Mouse (Mus musculus) kidney, adult 18-20 months (tissue): ENCODE data around the gene Acox3.
A peak's percentile ranks its signal among the peaks of the same experiment; 100 is the strongest.
"Not testable (repeated sequence)": the region's sequence is repeated elsewhere in the genome, so short reads cannot be mapped to it uniquely, and the experiment has no call there.

Source experiments
- DNase-seq: peaks from one replicate; pipeline ENCODE4 v3.0.0; 2021

Gene Acox3

GRCm38 (mm10) chr5:35578411-35578810, 4.4 kb upstream of the Acox3 start:
- no peak for DNase-seq

DNA sequence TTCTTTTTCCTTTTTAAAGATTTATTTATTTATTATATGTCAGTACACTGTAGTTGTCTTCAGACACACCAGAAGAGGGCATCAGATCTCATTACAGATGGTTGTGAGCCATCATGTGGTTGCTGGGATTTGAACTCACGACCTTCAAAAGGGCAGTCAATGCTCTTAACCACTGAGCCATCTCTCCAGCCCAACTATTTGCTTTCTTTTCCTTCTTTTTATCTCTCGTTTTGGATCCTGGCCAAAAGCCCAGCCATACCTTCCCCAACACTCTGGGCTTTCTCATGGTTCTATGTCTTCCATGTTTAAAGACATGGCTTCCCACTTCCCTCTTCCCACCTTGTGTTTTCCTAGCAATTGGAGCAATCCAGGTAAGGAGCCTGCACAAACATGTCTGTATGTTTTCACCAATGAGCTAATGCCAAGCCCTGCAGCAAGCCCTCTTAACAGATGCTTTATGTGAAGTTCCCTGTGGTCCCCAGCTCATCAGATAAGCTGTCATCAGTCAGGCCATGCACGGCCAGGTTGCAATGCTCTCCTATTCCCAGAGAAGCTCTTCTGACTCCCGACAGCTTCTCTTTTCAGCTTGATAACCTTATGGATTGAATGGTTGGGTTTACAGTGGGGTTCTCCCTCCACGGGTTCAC, 3.5 kb upstream of the Acox3 start:
- no peak for DNase-seq

GRCm38 (mm10) chr5:35580156-35580922, 2.5 kb upstream of the Acox3 start:
- no peak for DNase-seq

DNA sequence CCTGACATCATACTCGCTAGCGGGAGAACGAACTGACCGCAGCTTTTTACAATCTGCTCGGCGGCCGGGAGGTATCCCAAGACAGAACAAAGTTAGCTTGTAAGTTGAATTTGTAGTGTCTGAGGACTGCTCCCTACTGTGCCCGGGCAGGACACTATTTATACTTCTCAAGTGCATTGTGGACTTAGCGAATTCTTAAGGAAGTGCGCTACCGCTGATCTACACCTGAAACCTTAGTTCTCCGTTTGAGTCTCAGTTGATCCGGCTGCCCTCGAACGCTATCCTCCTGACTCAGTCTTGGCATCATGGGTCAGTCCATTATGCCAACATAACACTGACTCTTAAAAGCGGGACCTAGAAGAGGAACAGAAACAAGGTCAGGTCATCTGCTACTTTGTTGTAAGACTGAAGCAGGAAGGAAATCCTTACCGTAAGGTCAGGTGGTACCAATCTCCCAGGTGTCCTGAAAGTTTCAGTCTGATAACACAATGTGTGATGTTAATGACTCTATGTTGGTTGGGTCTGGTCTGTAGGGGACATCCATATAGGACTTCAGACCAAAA, 462 bp downstream of the Acox3 start:
- no peak for DNase-seq

DNA sequence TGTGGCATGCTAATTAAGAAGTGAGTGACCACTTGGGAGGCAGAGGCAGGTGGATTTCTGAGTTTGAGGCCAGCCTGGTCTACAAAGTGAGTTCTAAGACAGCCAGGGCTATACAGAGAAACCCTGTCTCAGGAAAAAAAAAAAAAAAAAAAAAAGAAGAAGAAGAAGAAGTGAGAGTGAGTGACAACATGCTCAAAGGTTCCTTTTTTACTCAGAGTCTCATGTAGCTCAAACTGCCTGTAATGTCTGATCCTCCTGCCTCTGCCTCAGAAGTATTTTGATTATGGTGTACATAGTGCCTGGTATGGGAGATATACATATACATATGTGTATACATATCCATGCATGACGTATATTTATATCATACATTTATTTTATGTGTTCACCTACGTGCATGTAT, 1.4 kb downstream of the Acox3 start:
- not testable (repeated sequence) for DNase-seq

DNA sequence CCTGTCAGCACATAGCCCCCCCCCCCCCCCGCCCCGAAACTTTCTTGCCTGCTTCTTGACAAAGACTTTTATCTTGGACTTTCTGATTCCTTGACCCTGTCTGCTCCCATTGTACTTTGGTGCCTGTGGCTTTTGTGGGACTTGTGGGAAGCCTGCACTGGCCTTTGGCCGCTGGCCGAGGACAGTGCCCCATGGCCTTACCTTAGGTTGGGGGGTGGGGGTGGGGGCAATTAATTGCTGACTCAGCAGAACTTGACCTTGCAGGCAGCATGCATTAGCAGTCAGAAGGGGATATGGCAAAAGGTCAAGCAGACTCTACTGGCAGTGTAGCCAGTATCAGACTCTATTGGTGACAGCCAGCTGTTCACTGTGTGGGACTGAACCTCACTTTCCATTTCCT, 8.7 kb downstream of the Acox3 start:
- DNase-seq = peak; percentile 40

GRCm38 (mm10) chr5:35592081-35592736, 9.4 kb downstream of the Acox3 start:
- no peak for DNase-seq

GRCm38 (mm10) chr5:35592824-35593223, 10.0 kb downstream of the Acox3 start:
- peak; percentile 36 for DNase-seq

- DNase-seq = peak; percentile 75
Measured at GRCm38 (mm10) chr5:35593272-35593671, 10.4 kb downstream of the Acox3 start.

DNA sequence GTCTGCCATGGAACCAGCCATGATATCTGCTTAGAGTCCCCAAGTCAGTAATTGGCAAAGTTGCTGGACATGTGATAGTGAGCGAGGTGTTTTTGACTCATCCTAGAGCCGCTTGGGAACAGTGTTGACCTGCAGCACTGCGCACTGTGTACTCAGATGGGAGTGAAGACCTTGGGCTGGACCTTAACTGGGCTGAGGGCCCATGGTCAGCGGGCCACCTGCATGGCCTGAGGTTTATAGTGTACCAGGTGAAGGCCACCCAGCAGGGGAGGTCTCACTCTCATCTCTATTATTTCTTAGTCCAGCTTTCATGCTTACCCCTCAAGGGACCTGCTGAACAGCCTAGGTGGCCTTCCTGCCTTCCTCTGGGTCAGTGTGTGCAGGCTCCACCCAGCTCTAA, 11.9 kb downstream of the Acox3 start:
- DNase-seq = peak; percentile 28

DNA sequence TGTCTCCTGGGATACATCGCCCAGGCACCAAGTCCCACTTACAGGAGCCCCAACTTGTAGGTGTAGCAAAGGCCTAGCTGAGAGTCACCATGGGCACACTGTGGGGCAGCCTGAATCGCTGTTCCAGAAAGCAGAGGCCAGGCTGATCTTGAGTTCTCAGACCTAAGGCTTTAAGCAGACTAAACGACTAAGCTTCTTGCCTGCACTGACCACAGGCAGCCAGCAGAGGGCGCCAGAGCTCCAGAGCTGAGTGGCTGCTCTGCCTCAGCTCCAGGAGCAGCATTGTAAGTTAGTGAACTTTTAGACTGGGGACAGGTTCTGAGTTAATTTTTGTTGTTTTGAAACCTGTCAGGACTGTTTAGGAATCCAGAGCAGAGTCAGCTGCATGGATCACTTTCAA, 12.9 kb downstream of the Acox3 start:
- peak; percentile 83 for DNase-seq

DNA sequence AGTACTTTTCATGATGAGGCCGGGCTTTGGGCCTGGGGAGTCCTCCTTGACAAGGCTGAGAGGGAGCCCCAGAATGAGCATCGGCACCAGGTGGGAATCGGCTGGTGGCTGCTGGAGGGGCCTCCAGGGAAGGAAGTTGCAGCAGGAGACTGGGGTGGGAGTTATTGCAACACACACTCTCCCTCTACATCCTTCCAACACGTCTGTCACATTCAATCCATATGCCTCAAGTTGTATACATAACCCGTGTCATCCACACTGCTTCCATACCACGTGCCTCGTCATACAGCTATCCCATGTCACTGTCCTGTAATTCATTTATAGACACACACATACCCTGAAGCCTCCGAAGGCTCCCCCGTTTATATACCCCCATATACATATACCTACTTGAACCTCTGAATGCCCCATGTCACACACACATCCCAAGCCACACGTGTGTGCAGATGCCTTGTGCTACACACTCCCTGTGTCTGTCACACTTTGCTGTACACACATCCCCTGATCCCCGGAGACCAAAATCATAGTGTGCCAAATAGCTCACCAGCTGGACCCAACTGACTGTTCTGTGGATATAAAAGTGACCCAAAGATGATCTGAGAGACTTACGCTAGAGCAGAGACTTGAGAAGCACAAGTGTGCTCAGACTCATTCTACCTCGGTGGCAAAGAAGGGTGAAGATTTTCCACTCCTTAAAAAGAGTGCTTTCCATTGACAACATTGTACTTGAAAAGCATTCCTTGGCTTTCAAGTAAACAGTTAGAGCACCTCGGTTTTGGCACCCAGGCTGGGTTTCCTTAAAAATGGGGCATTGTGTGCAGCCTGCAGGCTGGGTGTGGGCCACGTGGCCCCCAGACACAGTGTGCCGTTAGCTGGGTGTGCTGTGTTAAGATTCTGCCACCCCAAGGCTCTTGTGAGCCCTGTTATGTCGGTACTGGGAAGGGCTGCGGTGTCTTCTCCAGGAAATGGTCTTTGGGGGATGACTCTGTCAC, 13.6 kb downstream of the Acox3 start:
- no peak for DNase-seq

DNA sequence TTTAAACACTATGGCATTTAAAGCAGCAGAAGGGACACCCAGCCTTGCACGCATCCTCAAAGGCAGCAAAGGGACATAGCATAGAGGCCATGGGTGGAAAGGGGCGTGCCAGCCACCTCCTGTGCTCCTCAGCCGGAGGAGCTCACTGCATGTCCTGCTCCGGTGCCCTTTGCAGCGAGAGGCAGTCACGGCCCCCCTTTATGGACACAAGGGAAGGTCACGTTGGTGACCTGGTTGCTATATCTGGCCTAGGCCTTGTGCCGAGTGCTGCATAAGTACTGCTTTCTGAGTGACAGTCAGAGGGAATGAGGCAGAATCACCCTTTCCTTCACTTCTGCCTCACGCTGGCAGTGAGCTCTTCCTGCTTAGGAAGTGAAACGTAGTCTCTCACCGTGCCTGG, 17.4 kb downstream of the Acox3 start:
- DNase-seq = no peak

GRCm38 (mm10) chr5:35601526-35601925, 18.7 kb downstream of the Acox3 start:
- no peak for DNase-seq

- DNase-seq = no peak
Measured at GRCm38 (mm10) chr5:35605355-35605754, 22.5 kb downstream of the Acox3 start.

- no peak for DNase-seq
Measured at GRCm38 (mm10) chr5:35606800-35607199, 24.0 kb downstream of the Acox3 start.

DNA sequence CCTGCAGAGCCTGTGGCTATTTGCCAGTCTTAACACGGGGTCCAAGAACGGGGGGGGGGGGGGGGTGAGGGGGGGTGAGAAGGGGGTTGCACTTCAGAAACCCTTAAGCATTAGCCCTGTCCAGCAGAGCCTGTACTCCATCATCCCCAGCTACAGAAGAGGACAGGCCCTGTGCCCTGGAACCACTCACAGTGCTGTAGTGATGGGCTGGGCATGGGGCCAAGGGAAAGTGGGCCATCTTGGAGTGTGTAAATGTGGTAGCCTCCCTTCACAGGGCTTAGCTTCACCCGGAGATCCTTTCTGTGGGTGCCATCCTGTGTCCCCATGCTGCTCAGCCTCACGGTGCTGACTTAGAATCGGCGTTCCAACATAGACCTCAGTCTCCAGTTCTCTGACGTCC, 24.9 kb downstream of the Acox3 start:
- DNase-seq = no peak

DNA sequence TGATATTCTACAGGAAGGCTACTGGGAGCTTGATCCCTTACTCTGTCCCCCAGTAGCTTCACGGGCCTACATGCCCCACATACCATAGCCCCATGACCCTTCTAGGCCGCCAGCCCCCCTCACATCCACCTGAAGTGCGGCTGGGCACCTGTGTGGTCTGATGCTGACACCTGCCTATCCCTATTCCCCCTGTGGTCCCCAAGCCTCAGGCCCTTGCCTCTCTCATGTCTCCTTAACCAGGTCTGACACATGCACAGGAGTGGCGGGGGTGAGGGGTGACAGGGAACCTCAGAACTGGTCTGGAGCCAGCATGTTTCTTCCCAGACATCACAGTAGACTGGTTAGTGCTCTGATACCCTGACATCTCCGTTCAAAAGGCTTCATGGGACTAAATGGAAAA, 25.7 kb downstream of the Acox3 start:
- DNase-seq = no peak

DNA sequence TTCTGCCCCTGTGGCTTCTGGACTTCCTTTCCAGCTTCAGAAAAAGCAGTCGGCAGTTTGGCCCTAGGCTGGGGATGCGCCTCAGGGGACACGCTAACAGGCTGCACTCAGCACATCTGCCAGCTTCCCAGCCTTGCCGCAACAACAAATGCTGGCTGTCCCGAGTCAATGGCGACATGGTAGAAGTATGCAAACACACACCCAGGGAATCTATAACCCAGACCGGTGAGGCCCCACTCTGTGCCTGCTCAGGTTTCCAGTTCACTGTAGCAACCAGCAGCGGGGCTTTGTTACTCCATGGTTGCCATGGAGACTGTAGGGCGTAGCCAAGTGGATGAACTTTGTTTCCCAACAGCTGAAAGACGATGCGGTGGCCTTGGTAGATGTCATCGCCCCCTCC, 26.5 kb downstream of the Acox3 start:
- no peak for DNase-seq

DNA sequence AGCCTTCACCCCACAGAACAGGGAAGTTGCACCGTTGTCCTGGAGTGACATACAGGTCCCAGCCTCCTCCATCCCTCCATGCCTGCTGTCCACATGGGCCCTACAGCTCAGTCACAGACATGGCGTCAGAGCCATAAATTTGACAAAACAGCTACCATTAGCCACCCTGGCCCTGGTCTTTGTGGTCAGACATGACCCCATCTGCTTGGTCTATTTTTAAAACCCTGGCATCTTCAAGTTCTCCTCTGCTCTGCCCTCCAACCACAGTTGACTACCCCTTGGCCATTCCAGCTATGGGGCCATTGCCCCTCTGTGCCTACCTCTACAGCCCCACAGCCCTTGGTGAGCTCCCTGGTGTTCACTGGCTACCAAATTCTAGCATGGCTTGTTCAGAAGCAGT, 27.1 kb downstream of the Acox3 start:
- DNase-seq = no peak

DNA sequence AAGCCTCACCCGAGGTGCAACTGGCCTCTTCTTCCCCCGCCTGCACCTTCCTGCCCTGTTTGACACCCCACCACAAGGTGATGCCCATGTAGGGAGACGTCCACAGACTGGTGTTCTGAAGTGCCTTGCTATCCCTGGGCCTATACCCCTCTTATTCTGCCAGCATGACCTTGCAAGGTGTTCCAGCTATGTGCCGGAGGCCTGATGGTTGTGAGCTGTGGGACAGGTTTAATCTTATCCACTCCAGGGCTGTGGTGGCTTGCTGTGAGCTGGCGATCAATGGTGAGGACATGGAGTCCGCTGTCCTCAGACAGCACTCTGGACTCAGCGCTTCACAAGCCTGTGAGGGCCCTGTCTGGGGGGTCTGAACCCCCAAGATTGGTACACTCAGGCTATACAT, 27.5 kb downstream of the Acox3 start:
- no peak for DNase-seq

- peak; percentile 65 for DNase-seq
Measured at GRCm38 (mm10) chr5:35611170-35611569, 28.3 kb downstream of the Acox3 start.

- DNase-seq = no peak
Measured at GRCm38 (mm10) chr5:35611900-35612299, 29.1 kb downstream of the Acox3 start.
